Mouse (Mus musculus): ENCODE measurements around the gene Igdcc3.

- TF ChIP-seq CTCF (IDR thresholded peaks at IDR 0.05; ENCODE audit: extremely low read depth, insufficient read length, insufficient replicate concordance, low read depth, low read length) (no peak), POLR2A (IDR thresholded peaks at IDR 0.05; ENCODE audit: low read depth, low read length) (no peak)
These were observed 36.9 kb downstream of the Igdcc3 start for GRCm38 (mm10) chr9:65177912-65178311.
